Mouse (Mus musculus): Measurements from ENCODE around the gene Clcn6.

DNA sequence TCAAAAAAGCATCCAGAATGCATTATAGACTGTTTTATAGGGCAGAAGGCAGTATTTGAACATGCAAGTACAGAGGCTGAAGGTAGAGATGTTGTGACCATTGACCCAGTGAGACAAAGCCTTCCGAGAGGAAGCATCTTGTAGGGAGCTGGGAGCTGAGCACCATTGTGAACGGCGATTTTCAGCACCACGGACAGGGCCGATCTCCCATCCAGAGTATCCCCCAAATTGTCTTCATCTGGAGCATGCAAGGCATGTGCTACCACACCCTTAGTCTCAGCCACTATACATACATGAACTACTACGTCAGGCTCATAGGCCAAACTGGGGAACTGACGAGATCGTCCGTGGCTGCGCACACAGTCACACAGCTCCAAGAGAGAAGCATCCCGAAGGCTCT is 81.5 kb downstream of the Clcn6 start:
- TF ChIP-seq POLR2A (IDR thresholded peaks at IDR 0.05; ENCODE audit: extremely low read depth, insufficient read depth, low read length): no peak
- no peak for TF ChIP-seq CTCF (IDR thresholded peaks at IDR 0.05; ENCODE audit: extremely low read depth, insufficient read depth, low read length)

Data from cortical plate, adult 2 months (tissue).